Mouse (Mus musculus) liver, embryonic 13.5 days (tissue): ENCODE data around the gene Arid5b. TPM values are rescaled to one million over a fixed set of nuclear protein-coding genes. Genes with fewer than 3 reads are reported as not detected.

Experiments used
- ATAC-seq: fragments of 200-750 bp; cut with Nextera tagmentation; 2 replicates; pipeline ENCODE4 v1.8.0; 2017; ENCODE audit warnings: low read depth, mild to moderate bottlenecking, moderate number of reproducible peaks, moderate library complexity
- DNase-seq: peaks from one replicate; pipeline ENCODE4 v3.0.0; 2022
- H3K27ac ChIP-seq: fragments of 300-500 bp; sonication (generic); 2 replicates; pipeline ENCODE4 v1.5.1; 2015; ENCODE audit warnings: moderate library complexity, mild to moderate bottlenecking, inconsistent platforms
- H3K27me3 ChIP-seq: fragments of 300-500 bp; sonication (generic); 2 replicates; pipeline ENCODE4 v1.6.1; 2015; ENCODE audit warnings: mild to moderate bottlenecking, inconsistent platforms
- H3K36me3 ChIP-seq: fragments of 300-500 bp; sonication (generic); 2 replicates; pipeline ENCODE4 v1.6.1; 2015; ENCODE audit warnings: mild to moderate bottlenecking, inconsistent platforms
- H3K4me1 ChIP-seq: fragments of 300-500 bp; sonication (generic); replicated peaks from 2 replicates; pipeline ENCODE4 v1.6.1; 2015; ENCODE audit warnings: inconsistent platforms
- H3K4me2 ChIP-seq: fragments of 300-500 bp; sonication (generic); 2 replicates; pipeline ENCODE4 v1.6.1; 2015; ENCODE audit warnings: inconsistent platforms, mild to moderate bottlenecking, moderate library complexity
- H3K4me3 ChIP-seq: fragments of 300-500 bp; sonication (generic); replicated peaks from 2 replicates; pipeline ENCODE4 v1.5.1; 2015; ENCODE audit warnings: mild to moderate bottlenecking, inconsistent platforms
- H3K9ac ChIP-seq: fragments of 300-500 bp; sonication (generic); 2 replicates; pipeline ENCODE4 v1.6.1; 2015; ENCODE audit warnings: mild to moderate bottlenecking, inconsistent platforms
- H3K9me3 ChIP-seq: fragments of 300-500 bp; sonication (generic); replicated peaks from 2 replicates; pipeline ENCODE4 v1.6.1; 2016; ENCODE audit warnings: inconsistent platforms
- WGBS: fragments of 180-500 bp; shearing (Covaris S2); methylation state at CpG from one replicate; pipeline ENCODE4 v1.1.7; 2015; ENCODE audit not compliant: insufficient replicate concordance; 5-methylcytosine and 5-hydroxymethylcytosine counted together
- polyA plus RNA-seq: library from polyadenylated mRNA; unstranded; fragments of >200 nt; fragmentation: Nextera tagmentation; extraction: Ambion mirVana; gene quantifications from 2 replicates; pipeline ENCODE4 v1.2.1, GENCODE M21; 2015

Gene Arid5b
- polyA plus RNA-seq, 1 experiment from 2014 or later = 4.1 TPM

DNA sequence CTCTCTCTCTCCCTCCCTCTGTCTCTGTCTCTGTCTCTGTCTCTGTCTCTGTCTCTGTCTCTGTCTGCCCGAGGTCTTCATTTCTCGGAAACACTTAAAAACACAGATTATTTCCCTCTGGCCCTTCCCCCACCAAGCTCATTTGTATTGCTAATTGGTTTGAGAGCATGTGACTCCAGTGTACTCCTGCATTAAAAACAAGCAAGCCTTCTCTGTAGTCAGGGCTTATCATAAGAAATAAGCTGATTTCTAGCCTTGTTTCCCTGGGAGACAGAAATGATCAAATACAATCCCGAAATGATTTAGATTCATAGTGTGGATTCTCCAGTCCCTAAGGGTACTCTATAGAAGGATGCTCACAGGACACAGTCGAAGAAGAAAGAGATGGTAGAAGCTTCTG, 136.0 kb downstream of the Arid5b start:
- no peaks in the 10 kb centered on the region for H3K9me3 ChIP-seq
- H3K4me3 ChIP-seq = no peak overlapping the region
- no peak overlapping the region for H3K27ac ChIP-seq
- no peak for DNase-seq
- H3K36me3 ChIP-seq = no peaks in the 10 kb centered on the region; the same call in 1 of the 2 replicates
- no peak overlapping the region for H3K9ac ChIP-seq
- peaks cover 8% of the 10 kb centered on the region; the same call in 1 of the 2 replicates for H3K4me1 ChIP-seq
- no peak for ATAC-seq
- H3K27me3 ChIP-seq = no peaks in the 10 kb centered on the region
- no peak overlapping the region for H3K4me2 ChIP-seq
- WGBS = 65% methylated on average over 4 of the region's 4 CpGs

DNA sequence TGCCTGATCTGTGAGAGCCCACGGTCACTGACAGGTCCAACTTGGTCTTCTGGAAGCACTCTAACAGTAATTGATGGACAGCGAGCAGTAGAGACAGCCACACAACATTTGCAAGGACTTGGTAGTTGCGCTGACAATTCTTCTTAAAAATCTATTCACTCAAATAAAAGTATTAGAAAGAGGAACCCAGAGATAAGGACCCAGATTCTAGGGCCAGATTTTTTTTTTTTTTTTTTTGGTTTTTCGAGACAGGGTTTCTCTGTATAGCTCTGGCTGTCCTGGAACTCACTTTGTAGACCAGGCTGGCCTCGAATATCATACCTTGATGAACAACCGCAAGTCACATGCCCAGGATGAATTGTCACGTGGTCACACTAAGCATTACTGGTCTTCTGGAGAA, 137.0 kb downstream of the Arid5b start:
- Histone ChIP-seq H3K27me3 (peaks cover under 1% of the 10 kb centered on the region; the same call in 1 of the 2 replicates), H3K4me1 (peaks cover 16% of the 10 kb centered on the region), H3K9ac (no peak overlapping the region), H3K36me3 (no peaks in the 10 kb centered on the region; the same call in 1 of the 2 replicates), H3K4me3 (no peak overlapping the region), H3K27ac (no peak overlapping the region), H3K4me2 (no peak overlapping the region), H3K9me3 (no peaks in the 10 kb centered on the region)
- no peak for ATAC-seq
- no peak for DNase-seq
- WGBS = 66% methylated on average over 7 of the region's 7 CpGs

GRCm38 (mm10) chr10:68140871-68141270, 137.7 kb downstream of the Arid5b start:
- 13% methylated on average over 2 of the region's 2 CpGs for WGBS
- H3K4me3 ChIP-seq = no peak overlapping the region
- no peak for DNase-seq
- H3K9ac ChIP-seq = no peak overlapping the region
- H3K4me2 ChIP-seq = no peak overlapping the region
- no peaks in the 10 kb centered on the region; the same call in 1 of the 2 replicates for H3K36me3 ChIP-seq
- peaks cover 15% of the 10 kb centered on the region for H3K4me1 ChIP-seq
- ATAC-seq = no peak
- no peak overlapping the region for H3K27ac ChIP-seq
- H3K9me3 ChIP-seq = no peaks in the 10 kb centered on the region
- H3K27me3 ChIP-seq = peaks cover 6% of the 10 kb centered on the region; the same call in 1 of the 2 replicates

DNA sequence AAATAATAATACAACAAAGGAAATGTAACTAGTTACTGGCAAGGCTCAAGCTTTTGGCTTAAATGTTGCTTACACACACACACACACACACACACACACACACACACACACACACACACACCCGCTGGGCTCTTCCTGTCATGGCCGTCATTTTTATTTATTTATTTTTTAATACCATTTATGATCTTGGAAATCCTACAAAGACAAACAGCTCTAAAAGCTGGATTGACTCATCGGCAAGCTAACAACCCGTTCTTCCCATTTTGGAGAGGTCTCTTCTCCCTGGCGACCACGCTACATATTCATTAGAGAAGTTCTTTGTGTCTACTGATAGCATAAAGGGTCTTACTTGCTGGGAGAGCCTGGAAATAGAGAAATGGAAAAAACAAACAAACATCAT, 138.2 kb downstream of the Arid5b start:
- H3K9ac ChIP-seq = no peak overlapping the region
- H3K4me1 ChIP-seq = peaks cover 15% of the 10 kb centered on the region
- no peak overlapping the region for H3K4me3 ChIP-seq
- H3K4me2 ChIP-seq = no peak overlapping the region
- H3K9me3 ChIP-seq = no peaks in the 10 kb centered on the region
- DNase-seq = no peak
- no peaks in the 10 kb centered on the region; the same call in 1 of the 2 replicates for H3K36me3 ChIP-seq
- H3K27me3 ChIP-seq = peaks cover 6% of the 10 kb centered on the region; the same call in 1 of the 2 replicates
- 60% methylated on average over 6 of the region's 6 CpGs for WGBS
- ATAC-seq = no peak
- H3K27ac ChIP-seq = no peak overlapping the region

- H3K9me3 ChIP-seq = no peaks in the 10 kb centered on the region
- no peak overlapping the region for H3K9ac ChIP-seq
- H3K27ac ChIP-seq = no peak overlapping the region; the same call in 1 of the 2 replicates
- peaks cover 21% of the 10 kb centered on the region for H3K4me1 ChIP-seq
- WGBS = 68% methylated on average over 5 of the region's 5 CpGs
- DNase-seq (no peak), ATAC-seq (no peak)
- H3K36me3 ChIP-seq = peaks cover under 1% of the 10 kb centered on the region; the same call in 1 of the 2 replicates
- H3K4me3 ChIP-seq = no peak overlapping the region
- no peak overlapping the region for H3K4me2 ChIP-seq
- H3K27me3 ChIP-seq = peaks cover 6% of the 10 kb centered on the region; the same call in 1 of the 2 replicates
These were observed 140.4 kb downstream of the Arid5b start for GRCm38 (mm10) chr10:68138123-68138522.

DNA sequence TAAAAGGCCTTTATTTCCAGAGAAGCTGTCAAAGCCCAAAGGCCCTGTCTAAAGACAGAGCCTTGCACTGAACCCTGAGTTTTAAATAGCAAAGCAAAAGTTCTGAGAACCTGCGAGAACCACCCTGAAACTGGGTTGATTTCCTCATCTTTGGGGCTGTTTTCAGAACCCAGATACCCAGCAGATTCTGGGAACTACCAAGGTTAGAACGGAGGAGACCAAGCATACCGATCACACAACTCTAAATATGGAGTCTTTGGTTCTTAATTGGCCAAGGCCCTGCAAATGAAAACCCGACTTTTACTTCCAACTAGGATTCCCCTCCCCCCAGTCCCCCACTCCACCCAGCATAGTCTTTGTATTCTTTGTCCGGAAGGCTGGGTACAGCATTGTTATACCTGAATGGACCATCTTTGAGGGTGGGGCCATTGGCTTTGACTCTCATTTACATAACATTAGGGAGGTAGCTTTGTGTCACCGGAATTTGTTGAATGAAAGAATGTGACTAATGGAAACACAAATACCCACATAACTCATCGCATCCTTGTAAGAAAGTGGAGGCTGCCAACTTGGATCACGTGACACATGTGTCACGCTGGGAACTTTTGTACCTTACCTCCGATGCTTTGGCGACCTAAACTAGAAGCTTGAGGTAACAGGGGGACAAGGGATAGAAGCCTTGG, 141.2 kb downstream of the Arid5b start:
- 75% methylated on average over 11 of the region's 11 CpGs for WGBS
- Histone ChIP-seq H3K4me3 (no peak overlapping the region), H3K4me2 (peak overlapping the region; percentile 54), H3K9me3 (no peaks in the 10 kb centered on the region), H3K27ac (peak overlapping the region; percentile 78), H3K36me3 (peaks cover 3% of the 10 kb centered on the region; the same call in 1 of the 2 replicates), H3K4me1 (peaks cover 21% of the 10 kb centered on the region), H3K9ac (no peak overlapping the region), H3K27me3 (peaks cover 6% of the 10 kb centered on the region; the same call in 1 of the 2 replicates)
- no peak for DNase-seq
- ATAC-seq = no peak

GRCm38 (mm10) chr10:68136480-68137083, 142.0 kb downstream of the Arid5b start:
- H3K36me3 ChIP-seq = peaks cover 3% of the 10 kb centered on the region; the same call in 1 of the 2 replicates
- DNase-seq = peak; percentile 31
- peak overlapping the region; percentile 46 for H3K4me3 ChIP-seq
- H3K4me1 ChIP-seq = peaks cover 21% of the 10 kb centered on the region
- peak overlapping the region; percentile 78 for H3K27ac ChIP-seq
- H3K9ac ChIP-seq = peak overlapping the region; percentile 46
- peak overlapping the region; percentile 54 for H3K4me2 ChIP-seq
- peak; percentile 76 for ATAC-seq
- no peaks in the 10 kb centered on the region for H3K9me3 ChIP-seq
- WGBS = 7% methylated on average over 18 of the region's 18 CpGs
- H3K27me3 ChIP-seq = peaks cover 6% of the 10 kb centered on the region; the same call in 1 of the 2 replicates

- no peak for ATAC-seq
- Histone ChIP-seq H3K4me3 (peak overlapping the region; percentile 46), H3K4me1 (peaks cover 21% of the 10 kb centered on the region), H3K4me2 (peak overlapping the region; percentile 54), H3K27ac (peak overlapping the region; percentile 78), H3K36me3 (peaks cover 3% of the 10 kb centered on the region; the same call in 1 of the 2 replicates), H3K27me3 (peaks cover 6% of the 10 kb centered on the region; the same call in 1 of the 2 replicates), H3K9ac (peak overlapping the region; percentile 46), H3K9me3 (no peaks in the 10 kb centered on the region)
- WGBS = 3% methylated on average over 9 of the region's 9 CpGs
- no peak for DNase-seq
These were observed 142.5 kb downstream of the Arid5b start for GRCm38 (mm10) chr10:68136051-68136450.

GRCm38 (mm10) chr10:68135416-68135815, 143.1 kb downstream of the Arid5b start:
- Histone ChIP-seq H3K9me3 (no peaks in the 10 kb centered on the region), H3K4me1 (peaks cover 22% of the 10 kb centered on the region), H3K9ac (peak overlapping the region; percentile 46; the same call in 1 of the 2 replicates), H3K27me3 (peaks cover 6% of the 10 kb centered on the region; the same call in 1 of the 2 replicates), H3K36me3 (peaks cover 4% of the 10 kb centered on the region; the same call in 1 of the 2 replicates), H3K4me3 (peak overlapping the region; percentile 46), H3K4me2 (peak overlapping the region; percentile 54), H3K27ac (peak overlapping the region; percentile 78; the same call in 1 of the 2 replicates)
- ATAC-seq = no peak
- 47% methylated on average over 4 of the region's 4 CpGs for WGBS
- DNase-seq = no peak

DNA sequence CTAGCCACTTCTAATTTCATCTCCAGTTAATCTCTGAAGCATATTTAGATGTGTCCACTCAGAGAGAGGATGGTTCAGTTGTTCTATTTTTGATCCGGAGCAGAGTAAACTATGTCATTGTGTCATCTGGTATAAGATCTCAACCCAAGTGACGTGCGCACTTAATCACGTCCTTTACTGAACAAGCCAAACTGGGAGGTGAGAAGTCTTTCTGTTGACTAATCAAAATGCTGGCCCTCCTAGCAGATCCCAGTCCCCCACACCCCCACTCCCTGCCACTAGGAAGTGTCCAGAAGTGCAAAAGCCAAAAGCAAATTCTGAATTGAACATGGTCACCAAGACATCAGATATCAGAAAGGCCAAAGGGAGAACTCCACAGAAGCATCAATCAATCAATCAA, 144.0 kb downstream of the Arid5b start:
- Histone ChIP-seq H3K4me1 (peaks cover 30% of the 10 kb centered on the region), H3K9me3 (no peaks in the 10 kb centered on the region), H3K36me3 (peaks cover 6% of the 10 kb centered on the region; the same call in 1 of the 2 replicates), H3K9ac (no peak overlapping the region), H3K27me3 (peaks cover 6% of the 10 kb centered on the region; the same call in 1 of the 2 replicates), H3K27ac (no peak overlapping the region), H3K4me2 (peak overlapping the region; percentile 54; the same call in 1 of the 2 replicates), H3K4me3 (no peak overlapping the region)
- ATAC-seq = no peak
- DNase-seq = no peak
- WGBS = 62% methylated on average over 4 of the region's 4 CpGs

DNA sequence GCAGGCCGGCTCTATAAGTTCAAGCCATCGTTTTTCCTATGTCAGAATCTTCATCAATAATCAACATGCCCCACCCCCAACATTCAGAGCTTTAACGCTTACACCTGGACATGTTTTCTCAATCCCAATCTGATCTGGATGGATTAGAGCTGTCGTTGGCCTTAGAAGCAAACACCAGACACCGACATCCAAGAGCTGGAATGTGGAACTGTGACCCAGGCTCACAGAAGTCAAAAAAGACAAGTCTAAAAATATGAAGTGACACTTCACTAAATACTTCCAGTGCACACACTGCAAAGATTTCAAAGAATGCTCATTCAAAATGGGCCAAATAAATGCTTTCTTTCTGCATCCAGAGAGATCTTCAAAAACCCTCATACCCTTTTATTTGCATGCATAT, 144.5 kb downstream of the Arid5b start:
- 67% methylated on average over 5 of the region's 5 CpGs for whole genome bisulfite sequencing
- no peak for DNase-seq

More for the DNA sequence above, 144.5 kb downstream of the Arid5b start:
- peaks cover 30% of the 10 kb centered on the region for H3K4me1 ChIP-seq
- no peak for ATAC-seq
- H3K9ac ChIP-seq = no peak overlapping the region
- H3K27ac ChIP-seq = no peak overlapping the region
- peaks cover 6% of the 10 kb centered on the region; the same call in 1 of the 2 replicates for H3K27me3 ChIP-seq
- no peak overlapping the region for H3K4me2 ChIP-seq
- H3K9me3 ChIP-seq = no peaks in the 10 kb centered on the region
- H3K36me3 ChIP-seq = peaks cover 6% of the 10 kb centered on the region; the same call in 1 of the 2 replicates
- no peak overlapping the region for H3K4me3 ChIP-seq
